Mouse (Mus musculus): ENCODE data around the gene Nat8.
"Not testable (repeated sequence)": the region's sequence is repeated elsewhere in the genome, so short reads cannot be mapped to it uniquely, and the experiment has no call there.

GRCm38 (mm10) chr6:85803180-85803579 lies 28.7 kb downstream of the Nat8 start:
- not testable (repeated sequence) for TF ChIP-seq CTCF (conservative IDR thresholded peaks at IDR 0.05; ENCODE audit: low read length); NANOG (IDR thresholded peaks at IDR 0.05; ENCODE audit: borderline replicate concordance, low read length)
